Mouse (Mus musculus): ENCODE measurements around the gene Endog.

DNA sequence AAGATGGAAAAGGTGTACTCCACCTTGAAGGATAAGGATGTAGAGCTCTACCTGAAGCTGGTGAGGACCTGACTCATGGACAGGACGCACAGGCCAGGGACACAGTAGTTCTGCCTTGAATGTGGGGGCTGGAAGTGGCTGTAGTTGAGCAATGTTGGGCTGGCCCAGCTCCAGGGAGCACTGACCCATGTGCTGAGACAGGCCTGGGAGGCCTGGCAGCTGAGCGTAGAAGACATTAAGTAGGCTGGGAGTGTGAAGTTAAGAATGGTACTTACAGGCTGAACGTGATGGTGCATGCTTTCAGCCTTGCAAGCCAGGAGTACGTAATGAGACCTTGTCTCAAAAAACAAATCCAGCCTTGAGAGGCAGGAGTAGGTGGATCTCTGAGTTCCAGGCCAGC is 23.8 kb upstream of the Endog start:
- TF ChIP-seq CTCF (IDR thresholded peaks at IDR 0.05) (no peak), POLR2A (IDR thresholded peaks at IDR 0.05; ENCODE audit: insufficient read depth, low read depth, low read length) (no peak), EP300 (IDR thresholded peaks at IDR 0.05; ENCODE audit: insufficient read depth, low read depth, low read length) (no peak)
